Mouse (Mus musculus) thymus, adult 18-20 months (tissue): ENCODE results near the gene Mks1.
"Not testable (repeated sequence)": the region's sequence is repeated elsewhere in the genome, so short reads cannot be mapped to it uniquely, and the experiment has no call there.

Experiments
- DNase-seq, 2 experiments: peaks; one replicate each; pipeline ENCODE4 v3.0.0; 2022; ENCODE audit warnings: mixed read lengths in 2 of 2

Gene Mks1

GRCm38 (mm10) chr11:87852690-87853596 is at the start of gene Mks1:
Gene Mks1, plus strand, starts transcription at chr11:87853215.
- DNase-seq = peak; percentile 82 to 86

- DNase-seq = no peak
These were observed 47.6 kb upstream of the Mks1 start for GRCm38 (mm10) chr11:87805448-87805847.

- no peak for DNase-seq
These were observed 45.6 kb upstream of the Mks1 start for GRCm38 (mm10) chr11:87807433-87807832.

GRCm38 (mm10) chr11:87808236-87808635 is 44.8 kb upstream of the Mks1 start:
- DNase-seq = no peak

- DNase-seq = no peak
These were observed 41.6 kb upstream of the Mks1 start for GRCm38 (mm10) chr11:87811396-87811795.

- DNase-seq = no peak
These were observed 38.2 kb upstream of the Mks1 start for GRCm38 (mm10) chr11:87814831-87815230.

GRCm38 (mm10) chr11:87816707-87817442 is 36.1 kb upstream of the Mks1 start:
- DNase-seq = no peak

GRCm38 (mm10) chr11:87817443-87817773 is 35.6 kb upstream of the Mks1 start:
- DNase-seq = no peak

- no peak for DNase-seq
These were observed 31.5 kb upstream of the Mks1 start for GRCm38 (mm10) chr11:87821502-87821901.

GRCm38 (mm10) chr11:87828239-87828900 is 24.6 kb upstream of the Mks1 start, which contains the start of gene Lpo:
Gene Lpo, minus strand, starts transcription at chr11:87828289.
- DNase-seq = no peak

GRCm38 (mm10) chr11:87840676-87841075 is 12.3 kb upstream of the Mks1 start:
- DNase-seq = no peak

- DNase-seq = no peak
These were observed 11.6 kb upstream of the Mks1 start for GRCm38 (mm10) chr11:87841436-87841835.

GRCm38 (mm10) chr11:87846968-87847600 is 5.9 kb upstream of the Mks1 start:
- DNase-seq = no peak

GRCm38 (mm10) chr11:87847884-87848283 is 5.1 kb upstream of the Mks1 start:
- no peak for DNase-seq

- DNase-seq = no peak
These were observed 561 bp downstream of the Mks1 start for GRCm38 (mm10) chr11:87853597-87853954.

GRCm38 (mm10) chr11:87854550-87854949 is 1.5 kb downstream of the Mks1 start:
- no peak for DNase-seq

- DNase-seq = no peak
These were observed 6.3 kb downstream of the Mks1 start for GRCm38 (mm10) chr11:87859273-87859672.

- DNase-seq = no peak
These were observed 7.4 kb downstream of the Mks1 start for GRCm38 (mm10) chr11:87860426-87860825.

GRCm38 (mm10) chr11:87862805-87863204 is 9.8 kb downstream of the Mks1 start:
- DNase-seq = no peak

- not testable (repeated sequence) for DNase-seq
These were observed 13.9 kb downstream of the Mks1 start for GRCm38 (mm10) chr11:87866891-87867290.

- DNase-seq = no peak
These were observed 17.1 kb downstream of the Mks1 start for GRCm38 (mm10) chr11:87870096-87870495.

GRCm38 (mm10) chr11:87871766-87872165 is 18.8 kb downstream of the Mks1 start:
- DNase-seq = no peak

GRCm38 (mm10) chr11:87875436-87875835 is 22.4 kb downstream of the Mks1 start, which contains the start of gene Epx:
Gene Epx, minus strand, starts transcription at chr11:87875536.
- no peak for DNase-seq
